Mouse (Mus musculus) E14TG2a.4 (cell line): ENCODE results near the gene Pofut2.

Experiments used
- H3K27me3 ChIP-seq: 2 replicates; pipeline ENCODE4 v1.6.1; 2014; ENCODE audit warnings: low read length, control low read depth; ENCODE audit not compliant: insufficient read depth
- H3K36me3 ChIP-seq: 2 replicates; pipeline ENCODE4 v1.6.1; 2014; ENCODE audit warnings: low read length, control low read depth; ENCODE audit not compliant: insufficient read depth
- H3K4me1 ChIP-seq: replicated peaks from 2 replicates; pipeline ENCODE4 v1.6.1; 2014; ENCODE audit warnings: low read depth, low read length, control low read depth
- H3K4me3 ChIP-seq: replicated peaks from 2 replicates; pipeline ENCODE4 v1.5.1; 2014; ENCODE audit warnings: mild to moderate bottlenecking, low read length
- H3K9me3 ChIP-seq: 2 replicates; pipeline ENCODE4 v1.6.1; 2014; ENCODE audit warnings: low read length, control low read depth
- CTCF ChIP-seq: conservative IDR thresholded peaks from 2 replicates; pipeline ENCODE4 v1.5.1; 2014; ENCODE audit warnings: low read length
- NANOG ChIP-seq: IDR thresholded peaks from 2 replicates; pipeline ENCODE4 v1.6.1; 2014; ENCODE audit warnings: borderline replicate concordance, low read length, mixed read lengths
- POU5F1 ChIP-seq: IDR thresholded peaks from 2 replicates; pipeline ENCODE4 v1.6.1; 2014; ENCODE audit warnings: low read length, borderline replicate concordance

The Pofut2 gene

GRCm38 (mm10) chr10:77225995-77226688 lies 32.9 kb upstream of the Pofut2 start:
- no peak overlapping the region for H3K4me3 ChIP-seq
- no peaks in the 10 kb centered on the region for H3K36me3 ChIP-seq
- no peaks in the 10 kb centered on the region for H3K9me3 ChIP-seq
- peak; percentile 73; the same call in 1 of the 2 replicates for TF ChIP-seq NANOG
- TF ChIP-seq POU5F1, result no peak
- TF ChIP-seq CTCF, result no peak
- H3K4me1 ChIP-seq, result peaks cover 74% of the 10 kb centered on the region
- peaks cover 8% of the 10 kb centered on the region; the same call in 1 of the 2 replicates for H3K27me3 ChIP-seq

- peaks cover 78% of the 10 kb centered on the region for H3K4me1 ChIP-seq
- H3K36me3 ChIP-seq, result no peaks in the 10 kb centered on the region
- no peak overlapping the region for H3K4me3 ChIP-seq
- no peaks in the 10 kb centered on the region for H3K9me3 ChIP-seq
- TF ChIP-seq POU5F1 (no peak), CTCF (no peak), NANOG (no peak)
- H3K27me3 ChIP-seq, result peaks cover 8% of the 10 kb centered on the region; the same call in 1 of the 2 replicates
These were observed 32.2 kb upstream of the Pofut2 start for GRCm38 (mm10) chr10:77226691-77227367.

GRCm38 (mm10) chr10:77227368-77227723 lies 31.7 kb upstream of the Pofut2 start:
- Histone ChIP-seq H3K36me3 (no peaks in the 10 kb centered on the region), H3K4me1 (peaks cover 83% of the 10 kb centered on the region), H3K4me3 (no peak overlapping the region), H3K27me3 (peaks cover 11% of the 10 kb centered on the region; the same call in 1 of the 2 replicates), H3K9me3 (no peaks in the 10 kb centered on the region)
- TF ChIP-seq NANOG, result no peak
- TF ChIP-seq CTCF, result no peak
- TF ChIP-seq POU5F1, result no peak

- peaks cover 79% of the 10 kb centered on the region for H3K4me1 ChIP-seq
- peaks cover 6% of the 10 kb centered on the region; the same call in 1 of the 2 replicates for H3K27me3 ChIP-seq
- H3K4me3 ChIP-seq, result no peak overlapping the region
- no peaks in the 10 kb centered on the region for H3K36me3 ChIP-seq
- no peaks in the 10 kb centered on the region for H3K9me3 ChIP-seq
- no peak for TF ChIP-seq CTCF
- TF ChIP-seq POU5F1, result no peak
- TF ChIP-seq NANOG, result no peak
These were observed 29.1 kb upstream of the Pofut2 start for GRCm38 (mm10) chr10:77229609-77230595.

GRCm38 (mm10) chr10:77231861-77232755 lies 26.9 kb upstream of the Pofut2 start:
- Histone ChIP-seq H3K27me3 (peaks cover 3% of the 10 kb centered on the region; the same call in 1 of the 2 replicates), H3K36me3 (no peaks in the 10 kb centered on the region), H3K4me1 (peaks cover 77% of the 10 kb centered on the region), H3K4me3 (no peak overlapping the region), H3K9me3 (peaks cover 7% of the 10 kb centered on the region)
- TF ChIP-seq CTCF, result no peak
- no peak for TF ChIP-seq NANOG
- no peak for TF ChIP-seq POU5F1

- Histone ChIP-seq H3K4me1 (peaks cover 79% of the 10 kb centered on the region), H3K27me3 (peaks cover 3% of the 10 kb centered on the region; the same call in 1 of the 2 replicates), H3K9me3 (peaks cover 7% of the 10 kb centered on the region), H3K4me3 (no peak overlapping the region), H3K36me3 (no peaks in the 10 kb centered on the region)
- TF ChIP-seq NANOG (no peak), POU5F1 (no peak), CTCF (no peak)
These were observed 25.8 kb upstream of the Pofut2 start for GRCm38 (mm10) chr10:77233230-77233629.

- Histone ChIP-seq H3K36me3 (no peaks in the 10 kb centered on the region), H3K4me1 (peaks cover 77% of the 10 kb centered on the region), H3K9me3 (peaks cover 7% of the 10 kb centered on the region), H3K4me3 (peak overlapping the region; percentile 55), H3K27me3 (peaks cover 3% of the 10 kb centered on the region; the same call in 1 of the 2 replicates)
- TF ChIP-seq POU5F1 (no peak), CTCF (no peak), NANOG (no peak)
These were observed 23.9 kb upstream of the Pofut2 start for GRCm38 (mm10) chr10:77234991-77235616.
